Mouse (Mus musculus) limb, embryonic 11.5 days (tissue): ENCODE data around the gene Il1r1. TPM values are rescaled to one million over a fixed set of nuclear protein-coding genes. Genes with fewer than 3 reads are reported as not detected.

Experiments used
- ATAC-seq: fragments of 200-750 bp; cut with Nextera tagmentation; 2 replicates; pipeline ENCODE4 v1.8.0; 2017; ENCODE audit warnings: low read depth; ENCODE audit not compliant: insufficient number of reproducible peaks, low FRiP score, low TSS enrichment
- DNase-seq: peaks from one replicate; pipeline ENCODE4 v3.0.0-alpha.2; 2015; ENCODE audit warnings: low spot score
- H3K27ac ChIP-seq: fragments of 300-500 bp; sonication (generic); replicated peaks from 2 replicates; pipeline ENCODE4 v1.5.1; 2014; ENCODE audit warnings: low read depth, mild to moderate bottlenecking, low read length
- H3K27me3 ChIP-seq: fragments of 300-500 bp; sonication (generic); 2 replicates; pipeline ENCODE4 v1.6.1; 2014; ENCODE audit warnings: mild to moderate bottlenecking, low read length, mixed read lengths; ENCODE audit not compliant: control insufficient read depth, insufficient read depth
- H3K36me3 ChIP-seq: fragments of 300-500 bp; sonication (generic); 2 replicates; pipeline ENCODE4 v1.6.1; 2014; ENCODE audit warnings: mild to moderate bottlenecking, low read length, moderate library complexity, mixed read lengths; ENCODE audit not compliant: control insufficient read depth, insufficient read depth
- H3K4me1 ChIP-seq: fragments of 300-500 bp; sonication (generic); 2 replicates; pipeline ENCODE4 v1.6.1; 2014; ENCODE audit warnings: low read length, mixed read lengths; ENCODE audit not compliant: control insufficient read depth, insufficient read depth
- H3K4me2 ChIP-seq: fragments of 300-500 bp; sonication (generic); 2 replicates; pipeline ENCODE4 v1.6.1; 2014; ENCODE audit warnings: low read depth, mild to moderate bottlenecking, moderate library complexity; ENCODE audit not compliant: severe bottlenecking
- H3K4me3 ChIP-seq: fragments of 300-500 bp; sonication (generic); 2 replicates; pipeline ENCODE4 v1.5.1; 2014; ENCODE audit warnings: low read depth, low read length
- H3K9ac ChIP-seq: fragments of 300-500 bp; sonication (generic); 2 replicates; pipeline ENCODE4 v1.6.1; 2014; ENCODE audit warnings: mild to moderate bottlenecking, low read length
- H3K9me3 ChIP-seq: fragments of 300-500 bp; sonication (generic); 2 replicates; pipeline ENCODE4 v1.6.1; 2016; ENCODE audit warnings: low read length; ENCODE audit not compliant: control insufficient read depth
- WGBS: fragments of 180-500 bp; shearing (Covaris S2); extraction: QIAGEN DNeasy Blood & Tissue Kit; methylation state at CpG from one replicate; pipeline ENCODE4 v1.1.7; 2014; 5-methylcytosine and 5-hydroxymethylcytosine counted together
- polyA plus RNA-seq: library from polyadenylated mRNA; unstranded; fragments of >200 nt; fragmentation: Nextera tagmentation; extraction: Ambion mirVana; gene quantifications from 2 replicates; pipeline ENCODE4 v1.2.1, GENCODE M21; 2014

Il1r1 gene
- polyA plus RNA-seq, 1 experiment from 2014 or later: 1.8 TPM

DNA sequence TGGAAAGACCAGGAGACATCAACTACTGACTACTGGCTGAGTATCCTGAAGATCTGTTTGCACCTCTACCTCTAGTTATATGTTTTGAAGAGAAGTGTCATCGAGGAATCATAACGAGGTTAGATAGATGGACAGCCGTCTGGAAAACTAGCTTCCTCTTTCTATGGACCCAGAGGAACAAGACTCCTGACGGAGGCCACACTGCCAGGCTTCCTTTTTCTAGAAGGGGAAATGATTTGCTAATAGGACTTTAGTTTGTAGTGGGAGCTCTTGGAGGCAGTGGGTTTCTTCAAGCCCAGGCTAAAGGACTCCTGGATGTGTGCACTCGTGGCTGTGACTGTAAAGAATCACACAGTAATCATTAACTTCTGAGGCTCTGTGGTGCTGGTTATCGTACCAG, 96.9 kb downstream of the Il1r1 start:
- no peak overlapping the region for H3K9ac ChIP-seq
- no peak overlapping the region for H3K4me2 ChIP-seq
- no peaks in the 10 kb centered on the region for H3K36me3 ChIP-seq
- WGBS: 81% methylated on average over 6 of the region's 6 CpGs
- no peak overlapping the region for H3K4me3 ChIP-seq
- no peaks in the 10 kb centered on the region for H3K9me3 ChIP-seq
- H3K27me3 ChIP-seq: peaks cover 15% of the 10 kb centered on the region
- peaks cover 12% of the 10 kb centered on the region; the same call in 1 of the 2 replicates for H3K4me1 ChIP-seq
- no peak for ATAC-seq
- DNase-seq: no peak
- no peak overlapping the region for H3K27ac ChIP-seq

DNA sequence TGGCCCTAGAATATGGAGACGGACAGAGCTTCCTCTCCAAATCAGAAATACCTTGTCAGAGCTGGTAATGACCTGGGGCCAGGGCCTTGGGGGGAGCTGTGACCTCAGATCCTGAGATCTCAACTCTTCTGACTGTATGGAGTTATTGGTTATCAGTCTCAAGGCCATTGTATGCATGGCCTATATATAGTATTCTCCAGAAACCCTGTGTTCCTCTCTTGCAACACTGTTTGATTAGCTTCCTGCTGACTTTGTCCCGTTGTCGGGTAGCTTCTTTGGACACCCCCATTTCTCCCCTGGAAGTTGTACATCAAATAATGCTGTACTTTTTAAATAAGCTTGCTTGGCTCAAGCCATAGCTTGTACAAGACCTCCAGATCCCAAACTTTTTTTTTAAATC, 97.7 kb downstream of the Il1r1 start:
- peaks cover 12% of the 10 kb centered on the region; the same call in 1 of the 2 replicates for H3K4me1 ChIP-seq
- no peak for DNase-seq
- no peak overlapping the region for H3K9ac ChIP-seq
- no peak overlapping the region for H3K27ac ChIP-seq
- no peak for ATAC-seq
- WGBS: 93% methylated on average over 3 of the region's 3 CpGs
- no peak overlapping the region for H3K4me2 ChIP-seq
- no peaks in the 10 kb centered on the region for H3K36me3 ChIP-seq
- H3K27me3 ChIP-seq: peaks cover 16% of the 10 kb centered on the region
- H3K9me3 ChIP-seq: no peaks in the 10 kb centered on the region
- no peak overlapping the region for H3K4me3 ChIP-seq

GRCm38 (mm10) chr1:40324457-40324856, 99.6 kb downstream of the Il1r1 start, which contains the start of gene Il1rl2:
Il1rl2 (plus strand) TSS chr1:40324610.
- Histone ChIP-seq H3K9ac (peak within 1 kb of the TSS; percentile 44), H3K4me1 (peaks cover 12% of the 10 kb centered on the region; the same call in 1 of the 2 replicates), H3K36me3 (no peaks in the 10 kb centered on the region), H3K9me3 (no peaks in the 10 kb centered on the region), H3K4me3 (peak within 1 kb of the TSS; percentile 28), H3K27me3 (peaks cover 16% of the 10 kb centered on the region), H3K27ac (no peak within 1 kb of the TSS), H3K4me2 (peak within 1 kb of the TSS; percentile 66)
- ATAC-seq (no peak), DNase-seq (peak; percentile 48)
- WGBS: 47% methylated on average over 6 of the region's 6 CpGs

GRCm38 (mm10) chr1:40324955-40325702, 100.2 kb downstream of the Il1r1 start:
- Histone ChIP-seq H3K4me3 (peak overlapping the region; percentile 28), H3K4me1 (peaks cover 12% of the 10 kb centered on the region; the same call in 1 of the 2 replicates), H3K27me3 (peaks cover 16% of the 10 kb centered on the region), H3K27ac (no peak overlapping the region), H3K36me3 (no peaks in the 10 kb centered on the region), H3K4me2 (peak overlapping the region; percentile 66), H3K9me3 (no peaks in the 10 kb centered on the region), H3K9ac (peak overlapping the region; percentile 44)
- DNase-seq (peak; percentile 47), ATAC-seq (no peak)
- 9% methylated on average over 22 of the region's 22 CpGs for WGBS

DNA sequence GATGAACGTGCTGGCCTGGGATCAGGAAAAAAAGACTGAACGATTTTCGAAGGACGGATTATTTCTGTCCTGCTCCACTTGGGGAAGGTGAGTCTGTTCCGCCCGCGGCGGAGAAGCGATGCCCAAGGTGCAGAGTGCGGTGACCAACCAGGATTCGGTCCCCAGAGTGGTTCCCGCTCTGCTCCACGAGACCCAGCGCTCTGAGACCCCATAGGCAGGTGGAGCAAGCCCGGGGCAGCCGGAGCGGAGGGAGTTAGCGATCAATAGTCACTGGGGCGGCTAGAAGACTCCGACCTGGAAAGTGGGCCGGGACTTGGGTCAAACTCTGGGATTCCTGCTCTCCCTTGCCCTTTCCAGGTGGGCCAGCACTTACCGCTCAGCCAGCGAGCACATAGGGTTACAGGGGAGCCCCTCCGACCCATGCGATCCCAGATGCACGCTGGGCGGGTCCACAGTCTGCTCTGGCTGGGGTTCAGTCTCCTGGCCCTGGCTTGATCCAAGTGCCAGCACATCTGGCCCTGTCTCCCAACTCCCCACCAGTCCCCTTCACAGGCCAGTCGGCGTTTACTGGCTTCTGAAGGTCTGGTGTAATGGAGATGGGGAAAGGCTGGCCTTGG, 100.9 kb downstream of the Il1r1 start:
- peak overlapping the region; percentile 66 for H3K4me2 ChIP-seq
- no peaks in the 10 kb centered on the region for H3K9me3 ChIP-seq
- H3K27ac ChIP-seq: no peak overlapping the region
- DNase-seq: peak; percentile 61
- H3K27me3 ChIP-seq: peaks cover 16% of the 10 kb centered on the region
- ATAC-seq: no peak
- peak overlapping the region; percentile 28 for H3K4me3 ChIP-seq
- H3K4me1 ChIP-seq: peaks cover 12% of the 10 kb centered on the region; the same call in 1 of the 2 replicates
- WGBS: 1% methylated on average over 29 of the region's 29 CpGs
- H3K36me3 ChIP-seq: no peaks in the 10 kb centered on the region
- H3K9ac ChIP-seq: peak overlapping the region; percentile 44

- ATAC-seq: no peak
- H3K4me2 ChIP-seq: no peak overlapping the region
- 84% methylated on average over 3 of the region's 3 CpGs for WGBS
- no peak overlapping the region for H3K4me3 ChIP-seq
- no peak overlapping the region for H3K9ac ChIP-seq
- DNase-seq: no peak
- no peak overlapping the region for H3K27ac ChIP-seq
- H3K9me3 ChIP-seq: no peaks in the 10 kb centered on the region
- H3K4me1 ChIP-seq: peaks cover 12% of the 10 kb centered on the region; the same call in 1 of the 2 replicates
- peaks cover 16% of the 10 kb centered on the region for H3K27me3 ChIP-seq
- no peaks in the 10 kb centered on the region for H3K36me3 ChIP-seq
Measured at GRCm38 (mm10) chr1:40327604-40328003, 102.7 kb downstream of the Il1r1 start.

DNA sequence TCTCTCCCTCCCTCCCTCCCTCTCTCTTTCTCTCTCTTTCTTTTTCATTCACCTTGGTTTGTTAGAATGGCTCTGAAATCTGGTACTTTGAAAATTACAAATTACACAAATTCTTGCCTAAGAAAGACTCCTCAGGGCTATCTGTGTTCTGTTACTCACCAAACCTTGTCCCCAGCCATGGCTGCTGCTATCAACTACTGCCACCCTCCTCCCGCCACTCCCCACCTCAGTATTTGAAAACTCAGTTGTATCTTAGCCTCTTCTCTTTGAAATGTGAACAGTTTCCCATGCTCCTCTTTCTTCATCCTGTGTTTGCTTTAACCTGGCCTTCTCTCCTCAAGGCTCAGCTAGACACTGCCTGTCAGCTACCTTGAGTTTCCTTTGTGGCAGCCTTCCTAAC, 104.6 kb downstream of the Il1r1 start:
- WGBS: 78% methylated on average over 1 of the region's 1 CpGs
- no peaks in the 10 kb centered on the region for H3K9me3 ChIP-seq

GRCm38 (mm10) chr1:40330181-40330580, 105.3 kb downstream of the Il1r1 start:
- peaks cover 16% of the 10 kb centered on the region for H3K27me3 ChIP-seq
- H3K9me3 ChIP-seq: no peaks in the 10 kb centered on the region
- DNase-seq (no peak), ATAC-seq (no peak)
- WGBS: 85% methylated on average over 8 of the region's 8 CpGs
- H3K27ac ChIP-seq: no peak overlapping the region
- no peak overlapping the region for H3K9ac ChIP-seq
- peaks cover 6% of the 10 kb centered on the region; the same call in 1 of the 2 replicates for H3K4me1 ChIP-seq
- no peak overlapping the region for H3K4me3 ChIP-seq
- no peak overlapping the region for H3K4me2 ChIP-seq
- no peaks in the 10 kb centered on the region for H3K36me3 ChIP-seq

More for the DNA sequence above, 104.6 kb downstream of the Il1r1 start:
- Histone ChIP-seq H3K27ac (no peak overlapping the region), H3K9ac (no peak overlapping the region), H3K27me3 (peaks cover 16% of the 10 kb centered on the region), H3K4me3 (no peak overlapping the region), H3K36me3 (no peaks in the 10 kb centered on the region), H3K4me2 (no peak overlapping the region), H3K4me1 (peaks cover 11% of the 10 kb centered on the region; the same call in 1 of the 2 replicates)
- ATAC-seq (no peak), DNase-seq (no peak)
